7 mouse cellular contexts compared by ENCODE assay signal in genomic region chr14:20347991-20348541, GRCm38 (mm10). TPM values are rescaled to one million over a fixed set of nuclear protein-coding genes. Genes with fewer than 3 reads are reported as not detected.
A peak's percentile ranks its signal among the peaks of the same experiment; 100 is the strongest.
DNase-seq lines count a peak whose midpoint lies in the region; ATAC-seq and TF ChIP-seq lines count a peak whose summit lies in the region.

TSS of gene Ecd (minus strand) at chr14:20348121.
TSS of gene Fam149b (plus strand) at chr14:20348162.

- H3K9ac ChIP-seq in intestine, postnatal 0 days (ENCODE audit: low read depth, low read length): peak within 1 kb of the TSS; percentile 88
- H3K9ac ChIP-seq in midbrain, embryonic 12.5 days (replicated peaks): peak within 1 kb of the TSS; percentile 95

- no peaks in the 10 kb centered on the region for H3K9me3 ChIP-seq in embryonic facial prominence, embryonic 10.5 days
- H3K9me3 ChIP-seq in intestine, postnatal 0 days (ENCODE audit: control insufficient read depth): no peaks in the 10 kb centered on the region
- H3K9me3 ChIP-seq in midbrain, embryonic 12.5 days: no peaks in the 10 kb centered on the region

- peak; percentile 78 for TF ChIP-seq CTCF in intestine, postnatal 0 days (IDR thresholded peaks at IDR 0.05; ENCODE audit: low read depth)
- TF ChIP-seq CTCF in small intestine, adult 2 months (IDR thresholded peaks at IDR 0.05; ENCODE audit: extremely low read depth, insufficient read length, insufficient replicate concordance, low read depth, low read length): peak; percentile 50; the same call in 1 of the 2 replicates

- peak within 1 kb of the TSS; percentile 96 for H3K27ac ChIP-seq in embryonic facial prominence, embryonic 10.5 days (replicated peaks)
- peak within 1 kb of the TSS; percentile 94 for H3K27ac ChIP-seq in intestine, postnatal 0 days (ENCODE audit: low read depth, low read length)
- H3K27ac ChIP-seq in midbrain, embryonic 12.5 days (replicated peaks): peak within 1 kb of the TSS; percentile 92
- H3K27ac ChIP-seq in small intestine, adult 2 months (ENCODE audit: insufficient read depth, low read depth, low read length): peak within 1 kb of the TSS; percentile 93

- peaks cover 53% of the 10 kb centered on the region for H3K36me3 ChIP-seq in embryonic facial prominence, embryonic 10.5 days (replicated peaks)
- H3K36me3 ChIP-seq in intestine, postnatal 0 days (ENCODE audit: control insufficient read depth, insufficient read depth): peaks cover 25% of the 10 kb centered on the region
- peaks cover 31% of the 10 kb centered on the region for H3K36me3 ChIP-seq in midbrain, embryonic 12.5 days
- peaks cover 8% of the 10 kb centered on the region for H3K36me3 ChIP-seq in small intestine, adult 2 months (ENCODE audit: control insufficient read depth, insufficient read depth, low read length)

- peaks cover 16% of the 10 kb centered on the region for H3K4me1 ChIP-seq in embryonic facial prominence, embryonic 10.5 days
- no peaks in the 10 kb centered on the region; the same call in 1 of the 2 replicates for H3K4me1 ChIP-seq in intestine, postnatal 0 days (replicated peaks; ENCODE audit: control insufficient read depth, insufficient read depth, low read length)
- H3K4me1 ChIP-seq in midbrain, embryonic 12.5 days: peaks cover 18% of the 10 kb centered on the region
- H3K4me1 ChIP-seq in small intestine, adult 2 months (ENCODE audit: control insufficient read depth, insufficient read depth, insufficient read length, low read length): no peaks in the 10 kb centered on the region

- TF ChIP-seq POLR2A in small intestine, adult 2 months (IDR thresholded peaks at IDR 0.05; ENCODE audit: low read depth, low read length): peak; percentile 75; the same call in 1 of the 2 replicates

- peak within 1 kb of the TSS; percentile 79 for H3K4me2 ChIP-seq in intestine, postnatal 0 days (replicated peaks; ENCODE audit: low read depth)
- peak within 1 kb of the TSS; percentile 81 for H3K4me2 ChIP-seq in midbrain, embryonic 12.5 days (replicated peaks)

- under 1% methylated on average over 42 of the region's 42 CpGs for WGBS in embryonic facial prominence, embryonic 10.5 days
- under 1% methylated on average over 39 of the region's 42 CpGs for WGBS in intestine, postnatal 0 days
- under 1% methylated on average over 41 of the region's 42 CpGs for WGBS in midbrain, embryonic 12.5 days
- under 1% methylated on average over 42 of the region's 42 CpGs for WGBS in small intestine, adult 2 months

- intact Hi-C loops in left cerebral cortex, postnatal 4 days (cut with DNase I): no loop called here

- no peaks in the 10 kb centered on the region for H3K27me3 ChIP-seq in embryonic facial prominence, embryonic 10.5 days (replicated peaks; ENCODE audit: low read depth, poor library complexity, severe bottlenecking)
- H3K27me3 ChIP-seq in intestine, postnatal 0 days (replicated peaks; ENCODE audit: control insufficient read depth, insufficient read depth, low read length): no peaks in the 10 kb centered on the region
- H3K27me3 ChIP-seq in midbrain, embryonic 12.5 days: no peaks in the 10 kb centered on the region
- H3K27me3 ChIP-seq in small intestine, adult 2 months (ENCODE audit: control insufficient read depth, insufficient read depth, low read length): no peaks in the 10 kb centered on the region

- DNase-seq in adrenal gland, postnatal 10 days: peak; percentile 95
- DNase-seq in embryonic facial prominence, embryonic 10.5 days (ENCODE audit: low spot score): peak; percentile 94
- DNase-seq in gonadal fat pad, adult 2 months (ENCODE audit: low read depth): peak; percentile 80
- DNase-seq in left cerebral cortex, postnatal 4 days: peak; percentile 92

- ATAC-seq in intestine, postnatal 0 days: peak; percentile 96
- ATAC-seq in midbrain, embryonic 12.5 days (ENCODE audit: low FRiP score, low read depth): peak; percentile 98

- peak within 1 kb of the TSS; percentile 81 for H3K4me3 ChIP-seq in embryonic facial prominence, embryonic 10.5 days
- peak within 1 kb of the TSS; percentile 62 for H3K4me3 ChIP-seq in intestine, postnatal 0 days (ENCODE audit: low read depth, low read length)
- H3K4me3 ChIP-seq in midbrain, embryonic 12.5 days: peak within 1 kb of the TSS; percentile 77
- H3K4me3 ChIP-seq in small intestine, adult 2 months (ENCODE audit: low read depth, low read length): peak within 1 kb of the TSS; percentile 71

RNA-seq across cellular contexts. Expression of gene Ecd, which starts in this region (rescaled TPM):
- 10 to 100 TPM; 38.8 to 42.3 TPM for total RNA-seq in adrenal gland, postnatal 10 days (2021)
- 76.1 and 76.7 TPM in 2 replicates for polyA plus RNA-seq in embryonic facial prominence, embryonic 10.5 days (2016; fragmentation: Nextera tagmentation; extraction: Ambion mirVana)
- 29.0 and 29.7 TPM in 2 replicates for polyA plus RNA-seq in gonadal fat pad, adult 2 months (2012; rRNA removed)
- polyA plus RNA-seq in intestine, postnatal 0 days (2015; fragmentation: Nextera tagmentation; extraction: Ambion mirVana): 13.5 and 15.5 TPM in 2 replicates
- total RNA-seq in left cerebral cortex, postnatal 4 days (2021): 10 to 100 TPM; 31.6 to 34.8 TPM
- polyA plus RNA-seq in midbrain, embryonic 12.5 days (2016; fragmentation: Nextera tagmentation; extraction: Ambion mirVana): 61.8 and 62.6 TPM in 2 replicates
- 4.8 and 8.2 TPM in 2 replicates for polyA plus RNA-seq in small intestine, adult 2 months (2012; rRNA removed)

RNA-seq across cellular contexts. Expression of gene Fam149b, which starts in this region (rescaled TPM):
- total RNA-seq in adrenal gland, postnatal 10 days (2021): 10 to 100 TPM; 29.3 to 35.3 TPM
- 42.8 and 45.4 TPM in 2 replicates for polyA plus RNA-seq in embryonic facial prominence, embryonic 10.5 days (2016; fragmentation: Nextera tagmentation; extraction: Ambion mirVana)
- polyA plus RNA-seq in gonadal fat pad, adult 2 months (2012; rRNA removed): 34.0 and 35.1 TPM in 2 replicates
- polyA plus RNA-seq in intestine, postnatal 0 days (2015; fragmentation: Nextera tagmentation; extraction: Ambion mirVana): 12.8 and 13.2 TPM in 2 replicates
- 10 to 100 TPM; 51.8 to 53.2 TPM for total RNA-seq in left cerebral cortex, postnatal 4 days (2021)
- polyA plus RNA-seq in midbrain, embryonic 12.5 days (2016; fragmentation: Nextera tagmentation; extraction: Ambion mirVana): 56.1 and 60.1 TPM in 2 replicates
- polyA plus RNA-seq in small intestine, adult 2 months (2012; rRNA removed): 9.3 and 17.0 TPM in 2 replicates

Comparison
In these comparisons a context has a peak if more than half of its experiments do, and no peak if none do; other contexts are left out.
1. Peak in every context shown above with its lines: DNase-seq, ATAC-seq, H3K4me3 ChIP-seq and H3K27ac ChIP-seq.